Mouse (Mus musculus) embryonic facial prominence, embryonic 11.5 days (tissue): ENCODE data around the gene Lta. TPM values are rescaled to one million over a fixed set of nuclear protein-coding genes. Genes with fewer than 3 reads are reported as not detected.
A peak's percentile ranks its signal among the peaks of the same experiment; 100 is the strongest.

Source experiments
- ATAC-seq: fragments of 200-750 bp; cut with Nextera tagmentation; replicated peaks from 2 replicates; pipeline ENCODE4 v1.8.0; 2017; ENCODE audit warnings: low read depth; ENCODE audit not compliant: insufficient number of reproducible peaks, low FRiP score, low TSS enrichment
- DNase-seq: peaks from one replicate; pipeline ENCODE4 v3.0.0-alpha.2; 2015; ENCODE audit warnings: low spot score
- H3K27ac ChIP-seq: fragments of 300-500 bp; sonication (generic); replicated peaks from 2 replicates; pipeline ENCODE4 v1.5.1; 2014; ENCODE audit warnings: mild to moderate bottlenecking, low read depth, low read length, control low read depth
- H3K27me3 ChIP-seq: fragments of 300-500 bp; sonication (generic); 2 replicates; pipeline ENCODE4 v1.6.1; 2014; ENCODE audit warnings: mild to moderate bottlenecking, low read length, moderate library complexity, mixed read lengths; ENCODE audit not compliant: control insufficient read depth, insufficient read depth
- H3K36me3 ChIP-seq: fragments of 300-500 bp; sonication (generic); replicated peaks from 2 replicates; pipeline ENCODE4 v1.6.1; 2014; ENCODE audit warnings: low read depth, mild to moderate bottlenecking, low read length, moderate library complexity, mixed read lengths; ENCODE audit not compliant: control insufficient read depth, insufficient read depth
- H3K4me1 ChIP-seq: fragments of 300-500 bp; sonication (generic); 2 replicates; pipeline ENCODE4 v1.6.1; 2014; ENCODE audit warnings: low read length, mixed read lengths; ENCODE audit not compliant: control insufficient read depth, insufficient read depth
- H3K4me2 ChIP-seq: fragments of 300-500 bp; sonication (generic); 2 replicates; pipeline ENCODE4 v1.6.1; 2014; ENCODE audit warnings: low read depth, mild to moderate bottlenecking, control low read depth, low read length, moderate library complexity
- H3K4me3 ChIP-seq: fragments of 300-500 bp; sonication (generic); 2 replicates; pipeline ENCODE4 v1.5.1; 2014; ENCODE audit warnings: low read depth, low read length, control low read depth
- H3K9ac ChIP-seq: fragments of 300-500 bp; sonication (generic); replicated peaks from 2 replicates; pipeline ENCODE4 v1.6.1; 2014; ENCODE audit warnings: mild to moderate bottlenecking, control low read depth, low read length
- H3K9me3 ChIP-seq: fragments of 300-500 bp; sonication (generic); replicated peaks from 2 replicates; pipeline ENCODE4 v1.6.1; 2016; ENCODE audit warnings: mild to moderate bottlenecking, low read length, inconsistent platforms, mixed read lengths; ENCODE audit not compliant: control insufficient read depth
- WGBS: fragments of 180-500 bp; shearing (Covaris S2); extraction: QIAGEN DNeasy Blood & Tissue Kit; methylation state at CpG from one replicate; pipeline ENCODE4 v1.1.7; 2014; 5-methylcytosine and 5-hydroxymethylcytosine counted together
- polyA plus RNA-seq: library from polyadenylated mRNA; unstranded; fragments of >200 nt; fragmentation: Nextera tagmentation; extraction: Ambion mirVana; gene quantifications from 2 replicates; pipeline ENCODE4 v1.2.1, GENCODE M21; 2014

Gene Lta
- polyA plus RNA-seq, 1 experiment from 2014 or later = not detected

DNA sequence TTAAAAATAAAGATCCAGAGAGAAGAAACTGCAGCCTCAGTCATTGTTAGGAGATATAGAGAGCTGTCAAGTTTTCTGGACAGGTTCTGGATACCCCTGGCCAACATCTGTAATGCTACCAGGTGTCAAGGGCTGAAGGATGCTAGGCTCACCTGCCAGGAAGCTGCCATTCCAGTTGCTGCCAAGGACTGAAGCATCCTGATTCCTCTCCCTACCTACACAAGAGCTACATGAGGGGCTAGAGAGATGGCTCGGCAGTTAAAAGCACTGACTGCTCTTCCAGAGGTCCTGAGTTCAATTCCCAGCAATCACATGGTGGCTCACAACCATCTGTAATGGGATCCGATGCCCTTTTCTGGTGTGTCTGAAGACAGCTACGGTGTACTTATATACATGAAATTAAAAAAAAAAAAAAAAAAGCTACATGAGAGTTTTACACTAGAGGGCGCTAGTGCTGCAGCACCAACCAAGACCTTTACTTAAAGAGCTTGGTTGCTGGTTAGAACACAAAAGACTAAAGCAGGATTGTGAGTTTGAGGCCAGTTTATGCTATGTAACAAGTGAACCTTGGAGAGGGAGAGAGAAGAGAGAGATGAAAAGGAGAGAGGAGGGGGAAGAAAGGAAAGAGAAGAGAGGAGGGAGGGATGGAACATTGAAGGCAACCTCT, 36.5 kb downstream of the Lta start:
- H3K9me3 ChIP-seq = no peaks in the 10 kb centered on the region
- H3K4me1 ChIP-seq = no peaks in the 10 kb centered on the region
- no peak overlapping the region for H3K4me2 ChIP-seq
- no peak overlapping the region for H3K9ac ChIP-seq
- H3K36me3 ChIP-seq = no peaks in the 10 kb centered on the region
- DNase-seq = peak; percentile 84
- H3K4me3 ChIP-seq = no peak overlapping the region
- 22% methylated on average over 4 of the region's 4 CpGs for WGBS
- no peaks in the 10 kb centered on the region for H3K27me3 ChIP-seq
- H3K27ac ChIP-seq = no peak overlapping the region
- no peak for ATAC-seq

DNA sequence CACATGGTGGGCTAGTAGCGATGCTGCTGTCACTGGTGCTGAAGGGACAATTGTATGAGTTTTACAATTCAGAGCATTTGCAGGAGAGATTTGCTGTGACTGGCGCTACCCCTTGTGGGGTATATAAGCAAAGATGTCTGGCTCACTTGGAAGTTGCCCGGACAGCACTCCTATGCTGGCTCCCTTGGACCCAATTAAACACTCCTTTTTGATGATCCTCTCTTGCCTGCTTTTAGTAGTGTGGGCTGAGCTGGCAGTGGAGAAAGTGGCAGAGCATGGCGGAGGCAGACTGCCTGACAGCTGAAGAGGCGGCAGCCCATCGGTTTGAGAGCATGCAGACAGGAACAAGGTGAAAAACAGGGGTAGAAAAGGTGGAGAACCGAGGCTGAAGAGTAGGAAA, 37.4 kb downstream of the Lta start:
- 84% methylated on average over 7 of the region's 7 CpGs for WGBS
- Histone ChIP-seq H3K27ac (no peak overlapping the region), H3K27me3 (no peaks in the 10 kb centered on the region), H3K4me3 (no peak overlapping the region), H3K9ac (no peak overlapping the region), H3K4me2 (no peak overlapping the region), H3K4me1 (peaks cover 2% of the 10 kb centered on the region; the same call in 1 of the 2 replicates), H3K36me3 (no peaks in the 10 kb centered on the region), H3K9me3 (no peaks in the 10 kb centered on the region)
- DNase-seq = no peak
- no peak for ATAC-seq

DNA sequence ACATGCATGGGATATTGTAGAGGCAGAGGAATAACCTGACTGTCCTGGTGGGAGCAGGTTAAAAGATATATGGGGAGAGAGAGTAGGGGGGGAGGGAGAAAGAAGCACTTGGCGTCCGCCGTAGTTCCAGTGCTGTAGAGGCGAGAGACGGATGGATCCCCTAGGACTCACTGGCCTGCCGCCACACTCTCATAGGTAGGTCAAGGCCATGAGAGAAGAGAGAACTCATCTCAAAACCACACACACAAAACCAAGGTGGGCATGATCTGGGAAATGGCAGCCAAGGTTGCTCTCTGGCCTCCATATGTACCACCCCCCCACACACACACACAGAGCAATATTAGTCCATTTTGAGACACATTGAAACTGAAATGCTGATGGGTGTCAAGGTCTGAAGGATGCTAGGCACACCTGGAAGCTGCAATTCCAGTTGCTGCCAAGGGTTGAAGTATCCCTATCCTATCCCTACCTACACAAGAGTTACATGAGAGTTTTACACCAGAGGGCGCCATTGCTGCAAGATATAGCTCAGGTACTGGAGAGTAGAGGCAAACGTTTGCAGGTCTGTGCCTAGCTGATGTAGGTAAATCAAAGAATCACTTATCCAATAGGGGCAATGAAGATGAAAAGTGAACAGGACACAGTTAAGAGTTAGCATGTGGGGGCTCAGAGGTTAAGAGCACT, 38.7 kb downstream of the Lta start:
- WGBS = 74% methylated on average over 8 of the region's 8 CpGs
- ATAC-seq (0 out of 2 replicates have a peak, but pooled peaks have one; percentile 11), DNase-seq (peak; percentile 81)
- peak overlapping the region; percentile 38; the same call in 1 of the 2 replicates for H3K9ac ChIP-seq
- peaks cover 2% of the 10 kb centered on the region; the same call in 1 of the 2 replicates for H3K4me1 ChIP-seq
- no peaks in the 10 kb centered on the region for H3K9me3 ChIP-seq
- H3K36me3 ChIP-seq = no peaks in the 10 kb centered on the region; the same call in 1 of the 2 replicates
- H3K27ac ChIP-seq = no peak overlapping the region
- H3K4me3 ChIP-seq = no peak overlapping the region
- H3K27me3 ChIP-seq = no peaks in the 10 kb centered on the region
- H3K4me2 ChIP-seq = peak overlapping the region; percentile 36; the same call in 1 of the 2 replicates

DNA sequence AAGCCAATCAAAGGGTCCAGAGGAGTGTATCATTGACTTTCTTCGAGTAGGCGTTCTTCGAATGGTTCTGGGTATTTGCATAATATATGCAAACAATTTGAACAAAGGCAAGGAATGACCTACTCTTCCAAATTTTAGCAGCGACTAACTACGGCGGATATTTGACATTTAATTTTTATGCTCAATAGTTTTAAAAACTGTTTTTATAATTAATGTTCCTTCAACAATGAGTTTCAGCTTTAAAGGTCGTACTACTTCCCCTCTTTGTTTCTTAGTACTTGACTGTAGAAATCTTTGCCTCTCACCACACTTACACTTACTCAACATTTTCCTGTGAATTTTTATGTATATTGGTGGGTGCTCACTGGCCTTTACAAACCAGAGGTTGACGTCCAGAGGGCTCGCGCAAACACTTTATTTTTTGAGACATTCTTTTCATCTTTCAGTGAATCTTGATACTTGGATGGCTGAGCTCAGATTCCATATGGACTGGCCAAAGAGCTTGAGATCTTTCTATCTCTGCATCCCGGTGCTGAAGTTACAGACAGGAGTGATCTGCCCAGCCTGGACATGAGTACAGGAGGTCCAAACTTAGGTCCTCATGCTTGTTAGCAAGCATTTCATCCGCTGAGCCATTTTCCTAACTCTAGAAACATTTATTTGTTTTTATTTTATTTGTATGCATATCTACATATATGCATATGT, 39.5 kb downstream of the Lta start:
- Histone ChIP-seq H3K9ac (peak overlapping the region; percentile 39), H3K27me3 (no peaks in the 10 kb centered on the region), H3K4me1 (peaks cover 2% of the 10 kb centered on the region; the same call in 1 of the 2 replicates), H3K4me3 (peak overlapping the region; percentile 91), H3K27ac (peak overlapping the region; percentile 80), H3K36me3 (peaks cover 8% of the 10 kb centered on the region), H3K4me2 (peak overlapping the region; percentile 36), H3K9me3 (no peaks in the 10 kb centered on the region)
- ATAC-seq = peak; percentile 82
- WGBS = 24% methylated on average over 12 of the region's 12 CpGs
- peak; percentile 21 for DNase-seq

DNA sequence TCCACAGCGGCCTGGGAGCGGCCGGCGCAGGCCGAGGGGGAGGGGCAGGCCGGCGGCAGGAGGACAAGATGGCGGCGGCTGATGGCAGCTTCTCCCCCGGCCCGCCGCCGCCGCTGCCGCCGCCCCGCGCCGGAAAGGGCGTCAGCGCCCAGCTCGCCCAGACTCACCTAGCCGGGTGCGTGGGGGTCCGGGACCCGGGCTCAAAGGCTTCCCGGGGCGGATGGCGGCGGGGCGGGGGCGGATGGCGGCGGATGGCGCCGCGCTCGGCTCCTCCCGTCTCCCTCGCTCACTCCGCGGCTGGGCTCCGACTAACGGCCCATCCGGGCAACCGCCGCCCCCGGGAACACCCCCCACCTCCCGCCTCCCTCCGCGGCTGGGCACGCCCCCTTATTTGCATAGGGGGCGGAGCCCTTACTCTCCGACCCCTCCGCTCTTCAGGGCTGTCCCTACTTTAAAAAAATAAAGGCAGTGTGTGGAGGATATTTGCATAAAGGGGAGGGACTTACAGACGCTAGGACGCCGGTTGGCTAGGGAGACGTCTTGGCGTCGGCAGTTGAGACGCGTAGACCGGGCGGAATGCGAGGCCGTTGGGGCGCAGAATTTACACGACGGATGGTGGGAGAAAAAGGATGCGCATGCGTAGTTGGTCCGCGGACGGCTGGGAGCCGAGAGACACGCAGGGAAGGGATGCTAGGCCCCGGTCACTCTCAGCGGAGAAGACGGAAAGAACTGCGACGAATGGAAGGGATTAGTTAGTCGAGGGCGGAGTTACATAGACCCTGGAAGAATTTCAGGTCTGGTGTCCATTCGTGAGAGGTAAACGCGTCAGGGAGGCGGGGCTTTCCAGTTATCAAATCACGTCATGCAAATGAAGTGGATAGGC, 40.3 kb downstream of the Lta start, which contains the start of gene Prrc2a:
Gene Prrc2a (minus strand): TSS at position 330 of the 883 bp plus-strand sequence.
- whole genome bisulfite sequencing = under 1% methylated on average over 53 of the region's 89 CpGs
- peak within 1 kb of the TSS; percentile 91 for H3K4me3 ChIP-seq
- H3K4me1 ChIP-seq = peaks cover 2% of the 10 kb centered on the region; the same call in 1 of the 2 replicates
- H3K9me3 ChIP-seq = no peaks in the 10 kb centered on the region
- H3K4me2 ChIP-seq = peak within 1 kb of the TSS; percentile 96
- DNase-seq = peak; percentile 98
- H3K9ac ChIP-seq = peak within 1 kb of the TSS; percentile 99
- peaks cover 16% of the 10 kb centered on the region for H3K36me3 ChIP-seq
- no peaks in the 10 kb centered on the region for H3K27me3 ChIP-seq
- ATAC-seq = peak; percentile 89
- H3K27ac ChIP-seq = peak within 1 kb of the TSS; percentile 93

DNA sequence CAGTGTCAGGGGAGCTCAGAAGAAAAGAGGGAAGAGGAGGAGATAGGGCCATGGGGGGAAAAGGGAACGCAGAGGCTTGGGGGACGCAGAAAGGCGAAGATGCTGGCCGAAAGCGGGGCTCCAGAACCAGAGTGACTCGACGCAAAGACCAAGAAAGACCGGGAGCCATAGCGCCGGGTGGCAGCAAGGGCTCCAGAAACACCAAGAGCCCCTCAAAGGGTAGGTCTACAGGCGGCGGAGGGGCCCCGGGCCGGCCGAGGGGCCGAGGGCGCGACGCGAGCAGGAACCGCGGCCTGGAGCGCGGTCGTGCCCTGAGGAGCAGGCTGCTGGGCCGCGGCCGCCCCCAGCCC, 41.0 kb downstream of the Lta start:
- Histone ChIP-seq H3K27me3 (no peaks in the 10 kb centered on the region), H3K4me3 (peak overlapping the region; percentile 91), H3K9ac (peak overlapping the region; percentile 99), H3K4me2 (peak overlapping the region; percentile 96), H3K27ac (peak overlapping the region; percentile 93), H3K36me3 (peaks cover 21% of the 10 kb centered on the region), H3K9me3 (no peaks in the 10 kb centered on the region), H3K4me1 (peaks cover 2% of the 10 kb centered on the region; the same call in 1 of the 2 replicates)
- WGBS = under 1% methylated on average over 20 of the region's 28 CpGs
- no peak for DNase-seq
- ATAC-seq = no peak; the same call in 1 of the 2 replicates

DNA sequence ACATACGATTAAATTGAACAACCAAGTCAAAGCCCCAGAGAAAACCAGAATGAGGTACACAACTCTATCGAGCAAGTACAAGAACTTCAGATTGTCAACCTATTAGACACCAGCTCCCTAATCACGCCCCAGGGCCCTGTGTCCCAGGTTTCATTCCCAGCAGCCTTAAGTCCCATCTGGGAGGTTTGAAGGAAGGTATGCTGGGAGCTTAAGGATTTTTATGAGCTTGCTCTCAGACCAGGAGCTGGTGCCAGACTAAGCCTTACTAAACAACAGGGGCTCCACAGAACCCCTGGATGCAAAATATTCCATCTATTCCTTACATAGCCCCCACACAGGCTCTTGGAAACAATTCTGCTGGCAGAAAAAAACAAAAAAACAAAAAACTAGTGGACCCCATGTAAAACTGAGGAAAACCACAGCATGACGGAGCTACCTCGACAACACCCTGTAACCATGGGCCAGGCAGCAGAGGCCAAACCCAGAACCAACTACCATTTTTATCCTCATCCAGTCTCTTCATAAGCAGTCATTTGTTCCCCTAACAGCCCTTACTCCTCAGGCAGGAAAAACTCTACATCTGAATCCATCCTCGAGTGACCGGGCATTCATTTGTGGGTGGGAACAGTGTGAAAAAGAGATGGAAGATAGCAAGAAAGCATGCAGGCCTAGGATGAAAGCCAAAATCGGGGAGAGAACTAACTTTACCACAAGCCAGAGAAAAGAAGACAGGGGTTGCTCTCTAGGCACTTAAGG, 41.6 kb downstream of the Lta start:
- Histone ChIP-seq H3K36me3 (peaks cover 27% of the 10 kb centered on the region), H3K4me3 (peak overlapping the region; percentile 91), H3K4me2 (peak overlapping the region; percentile 96), H3K27me3 (no peaks in the 10 kb centered on the region), H3K9ac (peak overlapping the region; percentile 99), H3K27ac (peak overlapping the region; percentile 93; the same call in 1 of the 2 replicates), H3K4me1 (peaks cover 2% of the 10 kb centered on the region; the same call in 1 of the 2 replicates), H3K9me3 (no peaks in the 10 kb centered on the region)
- WGBS = 19% methylated on average over 8 of the region's 8 CpGs
- no peak for ATAC-seq
- DNase-seq = no peak
